Mouse (Mus musculus) adrenal gland, postnatal 36 days (tissue): ENCODE measurements around the gene Wnt10b. TPM values are rescaled to one million over a fixed set of nuclear protein-coding genes. Genes with fewer than 3 reads are reported as not detected.
"Not testable (repeated sequence)": the region's sequence is repeated elsewhere in the genome, so short reads cannot be mapped to it uniquely, and the experiment has no call there.

Experiments used
- DNase-seq, 2 experiments: peaks; one replicate each; pipeline ENCODE4 v3.0.0; 2021; ENCODE audit warnings: mixed read lengths in 1 of 2
- long read RNA-seq, 2 experiments: library from polyadenylated mRNA; stranded (forward); transcript quantifications; one replicate each; pipeline ENCODE4 v2.0.0; 2021; ENCODE audit warnings: borderline sequencing depth in 2 of 2
- total RNA-seq, 2 experiments: library from RNA; stranded (reverse); gene quantifications; 2 replicates each; pipeline ENCODE4 v1.2.3; 2021

Wnt10b gene
- 1 to 10 TPM; 1.1 to 1.3 TPM for total RNA-seq
- long read RNA-seq, experiment 1: 0 reads
- long read RNA-seq, experiment 2, partial matches to known transcripts: 0 of 1 reads
- long read RNA-seq, experiment 2, other reads (novel, unspliced or antisense): 1 of 1 reads

GRCm38 (mm10) chr15:98777762-98778161 lies at the start of gene Wnt10b:
Gene Wnt10b (minus strand): TSS chr15:98778150.
- DNase-seq: peak; percentile 41 to 51

GRCm38 (mm10) chr15:98827611-98828011 lies 49.7 kb upstream of the Wnt10b start:
- DNase-seq: no peak

GRCm38 (mm10) chr15:98823434-98823833 lies 45.5 kb upstream of the Wnt10b start:
- DNase-seq: no peak

DNA sequence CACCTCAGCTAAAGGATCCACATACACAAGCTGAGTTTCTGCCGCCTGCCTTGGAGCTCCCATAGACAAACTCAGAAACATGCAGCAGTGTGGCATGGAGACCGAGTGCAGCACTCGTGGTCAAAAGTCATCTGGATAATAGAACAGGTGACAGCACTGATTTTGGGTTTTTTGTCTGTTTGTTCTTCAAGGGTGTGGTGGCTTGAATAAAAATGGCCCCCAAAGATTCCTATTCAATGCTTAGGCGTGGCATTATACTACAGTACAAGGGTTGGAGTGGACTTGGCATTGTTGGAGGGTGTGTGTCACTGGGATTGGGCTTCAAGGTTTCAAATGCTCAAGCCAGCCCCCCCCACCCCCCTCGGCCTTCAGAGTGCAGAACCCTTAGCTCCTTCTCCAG lies 44.2 kb upstream of the Wnt10b start:
- DNase-seq: no peak

DNA sequence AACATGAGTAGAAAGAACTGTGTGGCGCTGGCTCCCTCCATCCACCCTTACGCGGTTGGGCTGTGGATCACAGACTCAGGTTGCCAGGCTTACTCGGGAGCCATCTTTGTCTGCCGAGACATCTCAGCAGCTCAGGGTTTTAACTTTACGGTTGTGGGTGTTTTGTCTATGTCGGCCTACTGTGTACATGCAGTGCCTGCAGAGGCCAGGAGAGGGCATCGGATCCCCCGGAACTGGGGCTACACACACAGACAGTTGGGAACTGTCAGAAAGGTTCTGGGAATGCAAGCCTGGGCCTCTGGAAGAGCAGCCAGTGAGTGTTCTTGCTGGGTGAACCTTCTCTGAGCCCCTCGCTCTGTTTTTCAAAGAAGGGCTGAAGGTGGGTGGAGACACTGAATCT lies 43.5 kb upstream of the Wnt10b start:
- DNase-seq: peak in 1 of 2 experiments; percentile 46

DNA sequence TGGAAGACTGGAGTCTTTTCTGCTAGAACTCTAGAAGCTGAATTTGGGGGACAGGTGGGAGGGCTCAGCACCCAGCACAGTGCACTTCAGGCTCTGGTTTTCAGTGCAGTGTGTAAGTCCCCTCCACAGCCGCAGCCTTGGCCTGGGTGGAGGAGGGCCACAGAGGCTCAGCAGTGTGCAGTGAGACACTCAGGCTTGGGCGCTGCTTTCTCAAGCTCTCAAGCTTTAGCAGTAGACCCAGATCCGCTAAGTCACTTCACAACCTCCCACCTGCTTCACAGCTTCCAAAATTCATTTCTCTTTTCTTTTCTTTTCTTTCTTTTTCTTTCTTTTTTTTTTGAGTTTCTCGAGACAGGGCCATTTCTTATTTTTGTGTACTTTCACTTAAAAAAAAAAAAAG lies 43.0 kb upstream of the Wnt10b start:
- DNase-seq: no peak

- no peak for DNase-seq
Measured at GRCm38 (mm10) chr15:98818171-98818570, 40.2 kb upstream of the Wnt10b start.

DNA sequence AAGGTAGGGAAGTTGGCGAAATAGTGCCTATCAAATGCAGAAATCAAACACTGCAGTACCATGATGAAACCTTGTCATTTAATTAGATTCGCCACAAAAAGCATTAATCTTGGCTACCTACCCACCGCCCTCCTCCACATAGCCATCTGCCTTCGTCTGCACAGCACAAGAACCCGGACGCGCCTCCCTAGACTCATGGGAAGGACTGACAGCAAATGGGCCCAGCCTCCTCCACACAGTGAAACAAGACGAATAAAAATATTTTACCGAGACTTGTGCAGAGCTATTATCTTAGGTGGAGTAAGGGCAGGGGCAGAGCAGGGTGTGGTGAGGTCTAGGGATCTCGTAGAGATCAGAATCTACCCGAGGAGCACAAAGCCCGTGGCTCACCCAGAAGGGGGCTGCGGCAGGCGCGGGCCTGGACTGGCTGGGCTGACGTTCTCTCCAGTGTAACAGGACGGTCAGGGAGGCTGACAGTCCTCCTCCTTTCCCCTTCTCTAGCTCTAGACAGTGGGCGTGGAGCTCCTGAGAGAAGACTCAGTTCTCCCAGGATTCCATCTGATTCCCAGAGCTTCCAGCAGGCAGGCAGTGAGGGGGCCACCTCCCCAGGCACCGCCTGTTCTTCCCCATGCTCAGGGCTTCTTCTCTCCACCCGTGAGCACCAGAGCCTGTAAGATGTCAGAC lies 34.9 kb upstream of the Wnt10b start:
- no peak for DNase-seq

- not testable (repeated sequence) for DNase-seq
Measured at GRCm38 (mm10) chr15:98810212-98810611, 32.3 kb upstream of the Wnt10b start.

DNA sequence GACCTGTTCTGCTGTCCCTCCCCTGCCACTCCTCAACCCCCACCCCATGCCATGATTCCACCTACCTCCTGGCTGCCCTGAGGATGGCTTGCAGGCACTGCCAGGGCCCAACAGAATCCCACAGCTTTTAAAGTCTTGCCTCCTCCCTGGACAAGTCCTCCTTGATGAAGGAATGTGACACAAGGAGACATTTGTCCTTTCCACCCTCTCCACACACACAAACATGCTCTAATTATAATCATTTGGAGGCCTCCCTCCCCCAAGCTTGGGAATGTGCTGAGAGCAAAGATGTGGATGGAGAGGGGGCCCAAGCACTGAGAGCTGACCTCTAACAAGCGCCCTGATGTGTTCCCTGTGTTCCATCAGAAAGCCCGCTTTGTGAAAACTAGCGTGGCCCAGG lies 31.4 kb upstream of the Wnt10b start, which contains the start of gene Ddn:
Gene Ddn (minus strand): TSS at position 101 of the 400 bp plus-strand sequence.
- DNase-seq: no peak

GRCm38 (mm10) chr15:98808651-98809134 lies 30.7 kb upstream of the Wnt10b start:
- DNase-seq: no peak

DNA sequence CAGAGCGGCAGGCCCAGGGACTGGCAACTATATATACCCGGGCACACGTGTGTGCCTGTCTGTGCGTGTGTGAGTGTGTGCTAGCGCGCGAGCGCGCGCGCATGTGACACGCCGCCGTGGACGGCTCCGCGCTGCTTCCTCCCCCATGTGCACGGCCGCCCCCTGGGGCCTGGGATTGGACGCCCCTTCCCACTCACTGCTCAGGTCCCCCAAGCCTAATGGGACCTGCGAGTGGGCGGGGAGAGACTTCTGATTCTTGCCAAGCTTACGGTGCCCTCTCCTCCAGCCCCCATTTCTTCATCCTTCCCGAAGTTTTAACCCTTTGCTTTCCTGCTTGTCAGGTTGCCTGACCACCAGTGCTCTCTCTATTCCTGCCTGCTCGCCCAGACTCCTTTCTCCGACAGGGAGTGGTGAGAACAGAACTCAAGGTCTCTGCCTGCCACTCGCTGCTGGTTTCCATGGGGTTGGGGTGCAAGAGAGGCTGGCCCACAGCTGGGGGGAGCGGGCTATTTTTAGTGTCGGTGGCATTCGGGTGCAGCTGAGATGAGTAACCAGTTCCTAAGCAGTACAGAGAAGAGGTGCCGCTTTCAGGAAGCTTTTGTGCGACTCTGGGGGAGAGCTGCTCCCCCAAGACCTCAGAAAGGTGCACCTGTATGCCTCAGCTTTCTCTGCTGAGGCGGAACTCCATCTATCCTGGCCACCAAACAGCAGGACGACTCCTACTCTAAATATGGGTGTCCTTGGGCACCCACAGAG lies 30.1 kb upstream of the Wnt10b start:
- peak; percentile 65 to 75 for DNase-seq

- DNase-seq: peak in 1 of 2 experiments; percentile 39
Measured at GRCm38 (mm10) chr15:98806809-98807770, 29.1 kb upstream of the Wnt10b start.

DNA sequence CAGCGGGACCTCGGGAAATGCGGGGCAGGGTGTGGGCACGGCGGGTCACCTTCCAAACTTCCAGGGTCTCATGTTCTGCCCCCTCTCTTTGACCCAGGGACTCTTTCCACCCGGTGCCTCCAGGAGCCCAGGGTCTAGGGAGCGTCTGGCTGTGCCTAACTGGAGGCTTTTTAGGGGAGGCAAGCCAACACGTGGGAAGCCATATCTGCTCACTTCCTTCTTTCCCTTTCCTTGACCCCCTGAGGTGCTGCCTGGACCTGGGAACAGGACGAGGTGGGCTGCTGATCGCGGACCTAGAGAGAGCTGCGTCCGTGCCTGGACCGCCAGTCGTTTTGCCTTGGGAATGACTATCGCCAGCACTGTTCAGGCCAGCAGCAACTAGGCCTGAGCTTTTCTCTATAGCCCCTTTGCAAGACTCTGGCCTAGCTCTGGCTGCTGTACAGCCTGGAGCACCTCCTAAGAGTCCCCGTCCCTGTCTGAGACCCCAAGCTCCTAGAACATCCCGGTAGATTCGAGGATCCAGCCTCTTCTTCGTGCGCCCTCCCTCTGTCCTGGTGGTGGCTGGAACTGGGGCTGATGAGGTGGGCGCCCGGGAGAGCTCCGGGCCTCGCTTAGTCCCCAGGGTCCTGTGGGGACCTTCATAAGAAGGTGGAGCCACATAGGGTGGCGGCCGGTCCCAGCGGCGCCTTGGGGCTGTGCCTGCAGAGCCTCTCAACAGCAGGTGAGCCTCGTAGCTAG lies 28.3 kb upstream of the Wnt10b start:
- DNase-seq: peak in 1 of 2 experiments; percentile 18

GRCm38 (mm10) chr15:98805324-98806040 lies 27.5 kb upstream of the Wnt10b start:
- peak; percentile 80 to 85 for DNase-seq

GRCm38 (mm10) chr15:98804054-98804453 lies 26.1 kb upstream of the Wnt10b start:
- peak; percentile 86 to 90 for DNase-seq

DNA sequence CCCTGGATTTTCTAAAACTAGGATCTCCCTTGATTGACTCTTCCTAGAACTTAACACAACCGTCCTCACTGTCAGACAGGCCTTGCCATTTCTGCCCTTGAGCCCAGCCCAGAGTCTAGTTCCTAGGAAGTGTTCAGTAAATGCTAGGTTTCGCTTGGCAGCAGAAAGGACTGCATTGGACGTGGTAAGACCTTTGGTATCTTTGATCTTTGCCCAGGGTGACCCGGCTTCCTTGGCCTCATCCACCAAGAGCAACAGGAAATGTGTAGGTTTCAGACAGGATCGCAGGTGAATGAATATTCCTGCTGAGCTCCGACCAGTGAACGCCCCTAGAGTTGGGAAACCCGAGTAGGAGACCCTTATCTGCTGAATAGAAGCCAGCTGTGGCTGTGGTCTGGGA lies 25.0 kb upstream of the Wnt10b start:
- DNase-seq: no peak

- DNase-seq: peak; percentile 87 to 89
Measured at GRCm38 (mm10) chr15:98799396-98799795, 21.4 kb upstream of the Wnt10b start.

GRCm38 (mm10) chr15:98798903-98799302 lies 21.0 kb upstream of the Wnt10b start:
- no peak for DNase-seq

- no peak for DNase-seq
Measured at GRCm38 (mm10) chr15:98797835-98798492, 20.0 kb upstream of the Wnt10b start.
